Mouse (Mus musculus) forebrain, postnatal 0 days (tissue): Measurements from ENCODE around the gene Atg9a. TPM values are rescaled to one million over a fixed set of nuclear protein-coding genes. Genes with fewer than 3 reads are reported as not detected.

ENCODE experiments used
- ATAC-seq: fragments of 200-750 bp; cut with Nextera tagmentation; 2 replicates; pipeline ENCODE4 v1.8.0; 2017; ENCODE audit warnings: mild to moderate bottlenecking, moderate library complexity
- DNase-seq: peaks from one replicate; pipeline ENCODE4 v3.0.0-alpha.2; 2015
- H3K27ac ChIP-seq: fragments of 300-500 bp; sonication (generic); 2 replicates; pipeline ENCODE4 v1.5.1; 2014; ENCODE audit warnings: low read depth, mild to moderate bottlenecking, antibody characterized with exemption, low read length, moderate library complexity, mixed read lengths
- H3K27me3 ChIP-seq: fragments of 300-500 bp; sonication (generic); 2 replicates; pipeline ENCODE4 v1.6.1; 2014; ENCODE audit warnings: mild to moderate bottlenecking, low read length, mixed read lengths; ENCODE audit not compliant: insufficient read depth
- H3K36me3 ChIP-seq: fragments of 300-500 bp; sonication (generic); 2 replicates; pipeline ENCODE4 v1.6.1; 2014; ENCODE audit warnings: mild to moderate bottlenecking, moderate library complexity; ENCODE audit not compliant: insufficient read depth
- H3K4me1 ChIP-seq: fragments of 300-500 bp; sonication (generic); 2 replicates; pipeline ENCODE4 v1.6.1; 2014; ENCODE audit warnings: antibody characterized with exemption; ENCODE audit not compliant: insufficient read depth
- H3K4me2 ChIP-seq: fragments of 300-500 bp; sonication (generic); 2 replicates; pipeline ENCODE4 v1.6.1; 2014; ENCODE audit warnings: low read depth, mild to moderate bottlenecking, moderate library complexity
- H3K4me3 ChIP-seq: fragments of 300-500 bp; sonication (generic); 2 replicates; pipeline ENCODE4 v1.5.1; 2014; ENCODE audit warnings: low read depth, low read length, mixed read lengths
- H3K9ac ChIP-seq: fragments of 300-500 bp; sonication (generic); 2 replicates; pipeline ENCODE4 v1.6.1; 2014; ENCODE audit warnings: mild to moderate bottlenecking
- H3K9me3 ChIP-seq: fragments of 300-500 bp; sonication (generic); 2 replicates; pipeline ENCODE4 v1.6.1; 2016; ENCODE audit warnings: low read length
- CTCF ChIP-seq: sonication (generic); IDR thresholded peaks from 2 replicates; pipeline ENCODE4 v1.5.1; 2016; ENCODE audit warnings: antibody characterized with exemption, control low read depth, low read depth
- WGBS: fragments of 180-500 bp; shearing (Covaris S2); extraction: QIAGEN DNeasy Blood & Tissue Kit; methylation state at CpG from one replicate; pipeline ENCODE4 v1.1.7; 2014; 5-methylcytosine and 5-hydroxymethylcytosine counted together
- polyA plus RNA-seq: library from polyadenylated mRNA; unstranded; fragments of >200 nt; fragmentation: Nextera tagmentation; extraction: Ambion mirVana; gene quantifications from 2 replicates; pipeline ENCODE4 v1.2.1, GENCODE M21; 2015
- total RNA-seq: library from RNA; depleted of rRNA; stranded (reverse); fragments of >200 nt; gene quantifications from 2 replicates; pipeline ENCODE4 v1.2.3, GENCODE M21; 2014

Gene Atg9a
- total and polyA plus RNA-seq, 2 experiments from 2014 or later: 57.9 to 76.1 TPM

- peak within 1 kb of the TSS; percentile 65 for H3K9ac ChIP-seq
- peaks cover 32% of the 10 kb centered on the region for H3K36me3 ChIP-seq
- peak within 1 kb of the TSS; percentile 67 for H3K4me2 ChIP-seq
- ATAC-seq (peak; percentile 98), DNase-seq (peak; percentile 94)
- WGBS: 3% methylated on average over 56 of the region's 59 CpGs
- H3K4me1 ChIP-seq: 0 out of 2 replicates have a peak, but pooled peaks cover 5% of the 10 kb centered on the region
- no peak for TF ChIP-seq CTCF
- H3K9me3 ChIP-seq: no peaks in the 10 kb centered on the region
- H3K4me3 ChIP-seq: peak within 1 kb of the TSS; percentile 89
- H3K27ac ChIP-seq: peak within 1 kb of the TSS; percentile 82
- no peaks in the 10 kb centered on the region for H3K27me3 ChIP-seq
Observed at GRCm38 (mm10) chr1:75168472-75169464, 23.2 kb downstream of the Atg9a start, which contains the start of gene Zfand2b. Gene Zfand2b (plus strand): TSS chr1:75168646.

GRCm38 (mm10) chr1:75168093-75168471, 23.9 kb downstream of the Atg9a start:
- peak; percentile 63 for ATAC-seq

GRCm38 (mm10) chr1:75160256-75160617, 31.8 kb downstream of the Atg9a start:
- WGBS: 65% methylated on average over 4 of the region's 4 CpGs
- DNase-seq (no peak), ATAC-seq (no peak)
- no peaks in the 10 kb centered on the region for H3K9me3 ChIP-seq
- no peak overlapping the region for H3K4me2 ChIP-seq
- no peaks in the 10 kb centered on the region for H3K4me1 ChIP-seq
- no peak overlapping the region for H3K27ac ChIP-seq
- no peak overlapping the region for H3K4me3 ChIP-seq
- no peak for TF ChIP-seq CTCF
- no peak overlapping the region for H3K9ac ChIP-seq
- no peaks in the 10 kb centered on the region for H3K36me3 ChIP-seq
- H3K27me3 ChIP-seq: no peaks in the 10 kb centered on the region

More at GRCm38 (mm10) chr1:75168093-75168471, 23.9 kb downstream of the Atg9a start:
- peaks cover 25% of the 10 kb centered on the region for H3K36me3 ChIP-seq
- H3K4me2 ChIP-seq: peak overlapping the region; percentile 67
- TF ChIP-seq CTCF: no peak
- H3K27me3 ChIP-seq: no peaks in the 10 kb centered on the region
- H3K27ac ChIP-seq: peak overlapping the region; percentile 21; the same call in 1 of the 2 replicates
- H3K9me3 ChIP-seq: no peaks in the 10 kb centered on the region
- no peak for DNase-seq
- 0 out of 2 replicates have a peak, but pooled peaks cover 5% of the 10 kb centered on the region for H3K4me1 ChIP-seq
- WGBS: 11% methylated on average over 7 of the region's 7 CpGs
- H3K4me3 ChIP-seq: peak overlapping the region; percentile 89
- H3K9ac ChIP-seq: 0 out of 2 replicates have a peak overlapping the region, but pooled peaks have one; percentile 65

GRCm38 (mm10) chr1:75159540-75160255, 32.3 kb downstream of the Atg9a start:
- DNase-seq: no peak
- TF ChIP-seq CTCF: no peak
- Histone ChIP-seq H3K4me2 (no peak overlapping the region), H3K9me3 (no peaks in the 10 kb centered on the region), H3K36me3 (no peaks in the 10 kb centered on the region), H3K27me3 (no peaks in the 10 kb centered on the region), H3K4me3 (no peak overlapping the region), H3K9ac (no peak overlapping the region), H3K4me1 (no peaks in the 10 kb centered on the region), H3K27ac (no peak overlapping the region)
- ATAC-seq: no peak
- WGBS: 68% methylated on average over 5 of the region's 5 CpGs

- H3K9me3 ChIP-seq: no peaks in the 10 kb centered on the region
- no peak for TF ChIP-seq CTCF
- H3K27me3 ChIP-seq: no peaks in the 10 kb centered on the region
- H3K27ac ChIP-seq: no peak overlapping the region
- H3K4me3 ChIP-seq: no peak overlapping the region
- no peaks in the 10 kb centered on the region for H3K36me3 ChIP-seq
- DNase-seq: no peak
- no peak overlapping the region for H3K4me2 ChIP-seq
- no peaks in the 10 kb centered on the region for H3K4me1 ChIP-seq
- no peak for ATAC-seq
- no peak overlapping the region for H3K9ac ChIP-seq
Observed at GRCm38 (mm10) chr1:75158990-75159389, 33.0 kb downstream of the Atg9a start.

GRCm38 (mm10) chr1:75155837-75156236, 36.2 kb downstream of the Atg9a start:
- no peaks in the 10 kb centered on the region for H3K4me1 ChIP-seq
- H3K27ac ChIP-seq: no peak overlapping the region
- H3K9me3 ChIP-seq: no peaks in the 10 kb centered on the region
- H3K4me2 ChIP-seq: no peak overlapping the region
- H3K4me3 ChIP-seq: no peak overlapping the region
- DNase-seq: no peak
- ATAC-seq: no peak
- TF ChIP-seq CTCF: no peak
- no peaks in the 10 kb centered on the region for H3K36me3 ChIP-seq
- H3K27me3 ChIP-seq: no peaks in the 10 kb centered on the region
- 65% methylated on average over 3 of the region's 3 CpGs for WGBS
- no peak overlapping the region for H3K9ac ChIP-seq
